Mouse (Mus musculus): ENCODE data around the gene Plcg2. TPM values are rescaled to one million over a fixed set of nuclear protein-coding genes. Genes with fewer than 3 reads are reported as not detected.

The Plcg2 gene
- total and polyA plus RNA-seq, 2 experiments from 2014 or later: 1.5 to 2.4 TPM

GRCm38 (mm10) chr8:117561735-117562361 lies 63.8 kb downstream of the Plcg2 start:
- Histone ChIP-seq H3K9ac (replicated peaks; ENCODE audit: low read length, poor library complexity, severe bottlenecking) (no peak overlapping the region), H3K4me1 (ENCODE audit: insufficient read depth, low read length) (no peaks in the 10 kb centered on the region; the same call in 1 of the 2 replicates), H3K36me3 (ENCODE audit: insufficient read depth, low read length) (no peaks in the 10 kb centered on the region), H3K9me3 (ENCODE audit: low read length) (no peaks in the 10 kb centered on the region), H3K27ac (ENCODE audit: low read depth, low read length) (peak overlapping the region; percentile 3), H3K4me2 (ENCODE audit: low read depth, low read length, poor library complexity, severe bottlenecking) (peak overlapping the region; percentile 18), H3K4me3 (ENCODE audit: low read depth, low read length) (peak overlapping the region; percentile 1; the same call in 1 of the 2 replicates), H3K27me3 (ENCODE audit: insufficient read depth, low read length) (no peaks in the 10 kb centered on the region)
- TF ChIP-seq CTCF (IDR thresholded peaks at IDR 0.05): no peak
- DNase-seq (ENCODE audit: low spot score): peak; percentile 36
- WGBS: 8% methylated on average over 17 of the region's 17 CpGs
- ATAC-seq (ENCODE audit: low FRiP score): peak; percentile 67

GRCm38 (mm10) chr8:117562445-117563014 lies 64.4 kb downstream of the Plcg2 start:
- 28% methylated on average over 16 of the region's 16 CpGs for WGBS
- Histone ChIP-seq H3K9me3 (ENCODE audit: low read length) (no peaks in the 10 kb centered on the region), H3K4me2 (ENCODE audit: low read depth, low read length, poor library complexity, severe bottlenecking) (peak overlapping the region; percentile 18), H3K4me1 (ENCODE audit: insufficient read depth, low read length) (no peaks in the 10 kb centered on the region; the same call in 1 of the 2 replicates), H3K36me3 (ENCODE audit: insufficient read depth, low read length) (no peaks in the 10 kb centered on the region), H3K4me3 (ENCODE audit: low read depth, low read length) (peak overlapping the region; percentile 1; the same call in 1 of the 2 replicates), H3K27ac (ENCODE audit: low read depth, low read length) (no peak overlapping the region), H3K9ac (replicated peaks; ENCODE audit: low read length, poor library complexity, severe bottlenecking) (no peak overlapping the region), H3K27me3 (ENCODE audit: insufficient read depth, low read length) (no peaks in the 10 kb centered on the region)
- ATAC-seq (ENCODE audit: low FRiP score) (peak; percentile 19; the same call in 1 of the 2 replicates), DNase-seq (ENCODE audit: low spot score) (peak; percentile 9)
- no peak for TF ChIP-seq CTCF (IDR thresholded peaks at IDR 0.05)

GRCm38 (mm10) chr8:117569409-117569808 lies 71.3 kb downstream of the Plcg2 start:
- H3K4me2 ChIP-seq (ENCODE audit: low read depth, low read length, poor library complexity, severe bottlenecking): no peak overlapping the region
- peak; percentile 87 for TF ChIP-seq CTCF (IDR thresholded peaks at IDR 0.05)
- no peaks in the 10 kb centered on the region for H3K27me3 ChIP-seq (ENCODE audit: insufficient read depth, low read length)
- H3K9me3 ChIP-seq (ENCODE audit: low read length): no peaks in the 10 kb centered on the region
- H3K36me3 ChIP-seq (ENCODE audit: insufficient read depth, low read length): no peaks in the 10 kb centered on the region
- H3K27ac ChIP-seq (ENCODE audit: low read depth, low read length): no peak overlapping the region
- DNase-seq (ENCODE audit: low spot score) (peak; percentile 64), ATAC-seq (ENCODE audit: low FRiP score) (no peak)
- no peaks in the 10 kb centered on the region for H3K4me1 ChIP-seq (ENCODE audit: insufficient read depth, low read length)
- 35% methylated on average over 5 of the region's 5 CpGs for WGBS
- H3K9ac ChIP-seq (replicated peaks; ENCODE audit: low read length, poor library complexity, severe bottlenecking): no peak overlapping the region
- no peak overlapping the region for H3K4me3 ChIP-seq (ENCODE audit: low read depth, low read length)

DNA sequence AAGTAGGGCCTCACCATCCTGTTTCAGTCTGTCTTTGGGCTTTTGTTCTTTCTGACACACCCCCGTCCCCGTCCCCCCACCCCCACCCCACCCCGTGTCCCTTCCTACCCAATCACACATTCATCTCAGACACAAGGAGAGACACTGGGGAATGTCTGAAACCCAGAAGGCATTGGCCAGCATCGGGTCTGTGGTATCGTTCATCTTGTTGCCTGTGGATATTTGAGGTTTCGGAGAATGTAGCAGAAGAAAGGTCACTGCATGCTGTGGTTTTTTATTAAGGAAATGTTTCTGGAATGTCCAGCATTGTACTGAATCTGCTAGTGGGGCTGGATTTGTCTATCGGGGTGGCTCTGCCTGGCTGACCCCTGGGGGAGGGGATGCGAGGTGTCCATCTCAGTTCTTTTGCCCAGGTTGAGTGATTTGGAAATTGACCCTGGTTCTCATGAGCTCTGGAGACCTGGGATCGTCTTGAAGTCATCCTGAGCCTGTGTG lies 78.2 kb downstream of the Plcg2 start:
- Histone ChIP-seq H3K36me3 (ENCODE audit: insufficient read depth, low read length) (no peaks in the 10 kb centered on the region), H3K4me2 (ENCODE audit: low read depth, low read length, poor library complexity, severe bottlenecking) (no peak overlapping the region), H3K27me3 (ENCODE audit: insufficient read depth, low read length) (no peaks in the 10 kb centered on the region), H3K27ac (ENCODE audit: low read depth, low read length) (no peak overlapping the region), H3K9ac (replicated peaks; ENCODE audit: low read length, poor library complexity, severe bottlenecking) (no peak overlapping the region), H3K9me3 (ENCODE audit: low read length) (no peaks in the 10 kb centered on the region), H3K4me3 (ENCODE audit: low read depth, low read length) (no peak overlapping the region), H3K4me1 (ENCODE audit: insufficient read depth, low read length) (no peaks in the 10 kb centered on the region)
- DNase-seq (ENCODE audit: low spot score) (no peak), ATAC-seq (ENCODE audit: low FRiP score) (no peak)
- no peak for TF ChIP-seq CTCF (IDR thresholded peaks at IDR 0.05)
- WGBS: 60% methylated on average over 9 of the region's 9 CpGs

DNA sequence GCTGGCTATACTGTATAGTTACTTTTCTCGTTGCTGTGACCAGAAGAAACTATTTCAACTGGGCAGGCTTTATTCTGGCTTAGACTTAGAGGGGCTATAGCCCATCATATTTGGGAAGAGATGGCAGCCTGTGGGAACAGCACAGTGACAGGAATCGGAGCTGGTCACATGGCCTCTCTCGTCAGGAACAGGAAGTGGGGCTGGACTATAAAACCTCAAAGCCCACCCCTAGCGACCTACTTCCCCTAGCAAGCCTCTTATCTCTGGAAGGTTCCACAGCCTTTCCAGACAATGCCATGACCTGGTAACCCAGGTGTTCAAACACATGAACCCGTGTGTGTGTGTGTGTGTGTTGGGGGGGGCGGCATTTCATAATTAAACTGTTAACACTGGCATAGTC lies 79.0 kb downstream of the Plcg2 start:
- Histone ChIP-seq H3K9me3 (ENCODE audit: low read length) (no peaks in the 10 kb centered on the region), H3K36me3 (ENCODE audit: insufficient read depth, low read length) (no peaks in the 10 kb centered on the region)
- WGBS: 87% methylated on average over 6 of the region's 6 CpGs

GRCm38 (mm10) chr8:117577883-117578282 lies 79.8 kb downstream of the Plcg2 start:
- no peak for DNase-seq (ENCODE audit: low spot score)
- peak; percentile 64 for TF ChIP-seq CTCF (IDR thresholded peaks at IDR 0.05)
- peaks cover 6% of the 10 kb centered on the region; the same call in 1 of the 2 replicates for H3K9me3 ChIP-seq (ENCODE audit: low read length)
- no peak overlapping the region for H3K9ac ChIP-seq (replicated peaks; ENCODE audit: low read length, poor library complexity, severe bottlenecking)
- H3K4me1 ChIP-seq (ENCODE audit: insufficient read depth, low read length): no peaks in the 10 kb centered on the region
- H3K4me3 ChIP-seq (ENCODE audit: low read depth, low read length): no peak overlapping the region
- no peak overlapping the region for H3K27ac ChIP-seq (ENCODE audit: low read depth, low read length)
- H3K27me3 ChIP-seq (ENCODE audit: insufficient read depth, low read length): no peaks in the 10 kb centered on the region
- no peak for ATAC-seq (ENCODE audit: low FRiP score)
- H3K36me3 ChIP-seq (ENCODE audit: insufficient read depth, low read length): no peaks in the 10 kb centered on the region
- WGBS: 56% methylated on average over 10 of the region's 10 CpGs
- no peak overlapping the region for H3K4me2 ChIP-seq (ENCODE audit: low read depth, low read length, poor library complexity, severe bottlenecking)

More for the DNA sequence above, 79.0 kb downstream of the Plcg2 start:
- no peak for ATAC-seq (ENCODE audit: low FRiP score)
- Histone ChIP-seq H3K27me3 (ENCODE audit: insufficient read depth, low read length) (no peaks in the 10 kb centered on the region), H3K4me1 (ENCODE audit: insufficient read depth, low read length) (no peaks in the 10 kb centered on the region), H3K9ac (replicated peaks; ENCODE audit: low read length, poor library complexity, severe bottlenecking) (no peak overlapping the region), H3K4me3 (ENCODE audit: low read depth, low read length) (no peak overlapping the region), H3K4me2 (ENCODE audit: low read depth, low read length, poor library complexity, severe bottlenecking) (no peak overlapping the region), H3K27ac (ENCODE audit: low read depth, low read length) (no peak overlapping the region)
- TF ChIP-seq CTCF (IDR thresholded peaks at IDR 0.05): no peak
- DNase-seq (ENCODE audit: low spot score): no peak
